Mouse (Mus musculus): ENCODE results near the gene Maml3. TPM values are rescaled to one million over a fixed set of nuclear protein-coding genes. Genes with fewer than 3 reads are reported as not detected.

The Maml3 gene
- total RNA-seq, 2 experiments from 2014 or later = 3.3 to 3.5 TPM

DNA sequence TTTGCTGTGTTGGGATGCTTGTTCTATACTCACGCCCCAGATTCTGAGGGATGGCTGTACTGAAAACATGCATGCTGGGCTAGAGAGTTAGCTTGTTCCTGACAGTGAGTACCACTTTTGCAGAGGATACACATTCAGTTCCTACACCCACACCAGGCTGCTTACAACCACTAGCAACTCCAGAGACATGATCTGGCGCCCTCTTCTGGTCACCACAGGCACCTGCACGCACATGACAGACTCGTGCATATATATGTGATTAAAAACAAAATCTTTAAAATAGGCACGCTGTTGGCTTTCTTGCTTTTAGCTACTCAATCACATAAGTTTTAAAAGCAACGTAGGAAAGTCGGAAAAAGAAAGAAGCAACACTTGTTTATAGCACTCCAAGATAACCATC is 399.7 kb downstream of the Maml3 start:
- intact Hi-C loops (cut with DNase I; ENCODE audit: low total_unique reads) = no loop called here
- DNase-seq = no peak

DNA sequence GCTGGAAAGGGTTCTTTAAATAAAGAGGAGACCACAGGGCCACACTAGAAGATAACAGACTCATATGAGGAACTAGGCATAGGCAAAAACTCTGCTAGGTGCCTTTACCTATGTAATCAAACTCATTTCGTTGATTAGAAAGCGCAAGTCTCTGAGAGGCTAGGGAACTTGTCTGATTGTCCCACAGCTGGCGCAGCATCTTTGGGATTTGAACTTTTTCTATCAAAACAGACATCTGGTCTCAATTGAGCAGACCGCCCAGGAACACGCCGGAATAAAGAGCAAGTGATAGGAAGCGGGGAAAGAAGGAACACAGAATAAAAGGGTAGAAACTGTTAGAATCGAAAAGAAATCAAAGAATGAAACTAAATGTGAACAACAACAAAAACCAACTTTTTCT is 401.4 kb downstream of the Maml3 start:
- intact Hi-C loops (cut with DNase I; ENCODE audit: low total_unique reads) = loop anchor here (5.0 kb wide), 1 partner anchor 494 kb away; no protein-coding TSS in a partner anchor
- DNase-seq = no peak

DNA sequence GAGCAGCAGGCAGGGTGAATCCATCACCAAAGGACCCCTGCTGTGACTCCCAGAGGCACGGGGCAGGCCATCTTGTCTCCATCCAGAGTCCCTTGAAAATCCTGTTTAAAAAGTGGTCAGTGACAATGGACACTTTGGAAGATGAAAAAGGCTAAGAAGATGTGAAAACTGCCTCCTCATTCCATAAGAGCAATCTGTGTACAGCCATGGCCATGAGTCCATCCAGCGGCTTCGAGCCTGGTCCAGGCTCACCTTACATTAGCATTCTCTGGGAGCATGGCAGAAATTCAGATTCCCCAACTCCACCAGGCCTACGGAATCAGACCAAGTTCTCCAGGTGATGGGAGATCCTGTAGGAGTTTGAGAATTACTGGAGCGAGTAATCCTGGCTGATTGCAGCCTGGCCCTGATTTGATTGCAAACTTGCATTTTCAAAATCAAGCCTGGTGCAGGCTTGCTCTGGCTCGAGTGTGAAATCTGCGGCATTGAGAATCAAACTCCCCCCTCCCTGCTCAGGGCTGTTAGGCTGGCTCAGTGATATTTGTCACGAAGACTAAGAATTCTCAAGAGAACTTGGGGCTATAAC is 402.1 kb downstream of the Maml3 start:
- intact Hi-C loops (cut with DNase I; ENCODE audit: low total_unique reads) = loop anchor here (5.0 kb wide), 1 partner anchor 495 kb away; no protein-coding TSS in a partner anchor
- DNase-seq = no peak

DNA sequence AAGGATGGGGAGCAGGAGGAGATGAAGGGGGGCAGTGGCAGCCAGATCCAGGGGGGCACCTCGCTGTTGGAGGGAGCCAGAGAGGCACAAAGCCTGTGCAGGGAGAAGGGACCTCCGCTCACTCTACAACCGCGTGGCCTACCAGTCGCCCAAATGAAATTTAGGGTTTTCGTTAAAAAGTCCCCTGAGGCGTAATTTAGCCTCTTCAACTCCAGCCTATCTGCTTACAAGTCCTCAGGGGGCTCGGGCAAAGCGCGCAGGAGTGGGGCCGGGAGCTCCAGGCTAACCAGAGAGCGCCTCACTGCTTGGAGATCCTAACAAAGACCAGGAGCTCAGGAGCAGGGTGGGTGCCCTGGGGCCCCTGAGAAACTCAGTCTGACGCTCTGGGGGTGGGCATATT is 402.9 kb downstream of the Maml3 start:
- intact Hi-C loops (cut with DNase I; ENCODE audit: low total_unique reads) = loop anchor here (5.0 kb wide), 1 partner anchor 495 kb away; no protein-coding TSS in a partner anchor
- no peak for DNase-seq

DNA sequence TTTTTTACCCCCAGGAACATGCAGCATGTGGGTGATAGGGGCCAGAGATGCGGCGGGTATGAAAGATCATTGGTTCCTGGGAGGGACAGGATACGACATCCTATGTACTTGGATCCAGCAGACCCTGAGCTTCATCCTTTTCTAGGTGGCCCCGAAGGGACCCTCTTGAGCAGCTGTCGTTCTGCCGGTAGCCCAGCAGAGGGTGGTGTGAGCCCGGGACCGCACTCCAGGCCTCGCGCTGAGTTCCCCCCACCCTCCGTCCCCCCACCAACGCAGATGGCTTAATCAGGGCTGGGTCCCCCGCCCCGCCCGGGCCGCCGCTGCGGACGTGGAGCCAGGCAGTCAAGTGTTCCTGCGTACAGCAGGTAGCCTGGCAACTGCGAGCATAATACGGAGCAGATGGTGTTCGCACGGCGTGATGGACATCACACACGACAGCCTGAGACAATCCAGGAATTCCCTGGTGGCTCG is 403.6 kb downstream of the Maml3 start:
- DNase-seq = peak; percentile 74
- intact Hi-C loops (cut with DNase I; ENCODE audit: low total_unique reads) = loop anchor here (5.0 kb wide), 1 partner anchor 496 kb away; no protein-coding TSS in a partner anchor

DNA sequence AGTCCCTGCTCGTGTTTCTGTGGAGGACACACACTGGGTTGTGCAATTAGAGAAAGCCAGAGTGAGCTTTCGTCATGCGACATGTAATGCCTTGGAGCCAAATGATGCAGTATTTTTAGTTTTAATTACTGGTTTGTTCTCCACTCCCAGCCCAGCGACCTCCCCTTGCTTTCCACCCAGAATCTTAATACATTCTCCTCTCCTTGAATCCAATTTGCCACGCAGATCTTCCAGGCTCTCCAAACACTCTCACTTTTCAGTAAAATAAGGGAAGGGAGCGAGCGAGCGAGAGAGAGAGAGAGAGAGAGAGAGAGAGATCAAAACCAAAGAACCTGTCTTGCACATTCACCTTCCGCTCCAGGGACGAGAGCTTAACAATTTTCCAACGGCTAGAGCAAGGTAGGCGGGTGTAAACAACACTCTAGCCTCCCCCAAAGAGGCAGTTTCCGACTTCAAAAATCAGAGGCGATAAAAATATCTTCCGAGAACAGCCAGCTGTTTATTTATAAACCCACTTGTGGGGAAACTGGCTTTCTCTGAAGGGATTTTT is 404.1 kb downstream of the Maml3 start:
- intact Hi-C loops (cut with DNase I; ENCODE audit: low total_unique reads) = loop anchor here (5.0 kb wide), 1 partner anchor 496 kb away; no protein-coding TSS in a partner anchor
- no peak for DNase-seq

DNA sequence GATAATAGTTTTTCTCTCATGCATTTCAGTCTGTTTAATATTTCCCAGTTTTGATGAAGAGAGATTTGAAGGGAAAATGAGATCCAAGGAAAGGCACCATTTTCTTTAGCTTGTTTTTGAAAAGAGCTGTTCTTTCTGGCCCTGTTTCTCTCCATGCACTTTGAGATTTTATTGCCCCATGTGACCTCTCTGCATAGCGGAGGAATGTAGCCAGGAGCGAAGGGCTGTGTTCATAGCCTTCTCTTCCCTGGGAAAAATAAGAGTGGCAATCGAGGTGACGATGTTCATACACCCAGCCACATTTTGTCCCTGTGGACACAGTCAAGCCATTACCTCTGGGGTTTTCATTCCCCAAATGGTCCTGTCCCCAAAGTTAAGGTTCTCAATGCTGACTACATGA is 404.8 kb downstream of the Maml3 start:
- no peak for DNase-seq
- intact Hi-C loops (cut with DNase I; ENCODE audit: low total_unique reads) = loop anchor here (5.0 kb wide), 1 partner anchor 497 kb away; no protein-coding TSS in a partner anchor

DNA sequence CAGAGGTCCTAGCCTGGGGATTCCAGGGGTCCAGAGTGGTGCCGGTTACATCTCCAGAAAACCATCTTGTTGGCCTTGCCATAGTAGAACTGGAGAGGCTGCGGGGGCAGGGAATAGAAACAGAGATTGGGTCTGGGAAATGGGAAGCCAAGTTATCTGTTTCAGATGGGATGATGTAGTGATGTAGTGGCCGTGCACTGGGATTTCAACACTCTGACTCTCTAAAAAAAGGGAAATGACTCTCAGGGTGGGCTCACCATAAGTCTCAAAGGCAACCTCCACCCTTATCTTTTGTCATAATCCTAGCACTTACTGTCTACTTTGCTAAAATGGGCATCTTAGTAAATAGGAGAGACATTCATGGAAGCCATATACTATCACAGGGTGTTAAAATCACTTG is 406.9 kb downstream of the Maml3 start:
- intact Hi-C loops (cut with DNase I; ENCODE audit: low total_unique reads) = no loop called here
- no peak for DNase-seq

DNA sequence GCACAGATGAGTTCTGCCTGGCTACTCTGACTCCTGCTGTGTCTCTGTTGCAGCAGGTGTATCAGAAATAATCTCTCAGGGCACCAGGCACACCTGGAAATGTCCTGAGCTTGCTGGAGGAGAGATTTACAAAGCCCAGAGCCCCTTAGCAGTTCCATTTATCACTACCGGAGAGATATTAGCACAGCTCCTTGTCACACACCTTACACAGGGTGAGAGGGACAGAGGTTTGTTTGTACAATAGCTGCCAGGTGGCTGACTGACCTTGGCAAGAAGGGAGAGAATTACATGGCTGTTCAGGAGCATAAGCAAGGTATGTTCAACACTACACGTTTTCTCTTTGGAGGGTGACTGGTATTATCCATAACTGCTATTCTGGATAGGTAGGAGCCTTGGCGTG is 409.2 kb downstream of the Maml3 start:
- intact Hi-C loops (cut with DNase I; ENCODE audit: low total_unique reads) = no loop called here
- no peak for DNase-seq

DNA sequence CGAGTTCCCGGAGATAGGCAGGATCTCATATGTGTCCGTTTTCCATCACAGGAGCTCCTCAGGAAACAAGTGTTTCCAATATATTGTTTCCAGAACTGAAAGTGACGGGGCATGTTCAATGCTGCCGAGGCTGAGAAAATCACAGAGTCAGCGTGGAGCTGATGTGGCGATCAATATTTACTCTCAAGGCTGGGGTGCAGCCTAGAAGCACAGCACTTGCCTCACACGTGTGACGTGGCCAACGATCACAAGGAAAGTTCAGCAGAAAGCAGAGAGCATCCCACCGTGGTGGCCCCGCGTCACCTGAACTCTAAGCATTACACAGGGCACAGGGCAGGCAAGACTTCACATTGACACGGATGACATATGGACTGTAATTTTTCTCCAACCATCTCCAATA is 410.3 kb downstream of the Maml3 start:
- intact Hi-C loops (cut with DNase I; ENCODE audit: low total_unique reads) = no loop called here
- no peak for DNase-seq

DNA sequence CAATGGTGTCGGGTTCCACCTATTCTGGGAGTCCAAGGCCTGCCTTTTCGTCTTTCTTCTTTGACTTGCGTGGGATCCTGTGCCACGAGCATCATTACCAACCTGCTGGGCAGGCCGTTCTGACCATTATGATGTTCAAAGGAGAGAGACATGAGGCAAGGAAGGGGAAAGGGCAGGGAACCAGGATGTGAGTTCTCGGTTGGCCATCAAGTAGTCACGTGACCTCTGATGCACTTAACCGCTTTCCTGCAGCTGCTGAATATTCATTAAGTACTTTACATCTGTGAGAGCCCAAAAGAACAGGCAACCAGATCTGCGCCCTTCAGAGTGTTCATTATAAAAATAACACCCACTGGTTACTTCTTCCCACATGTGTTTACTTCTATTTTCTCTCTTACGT is 411.7 kb downstream of the Maml3 start:
- intact Hi-C loops (cut with DNase I; ENCODE audit: low total_unique reads) = no loop called here
- DNase-seq = no peak

DNA sequence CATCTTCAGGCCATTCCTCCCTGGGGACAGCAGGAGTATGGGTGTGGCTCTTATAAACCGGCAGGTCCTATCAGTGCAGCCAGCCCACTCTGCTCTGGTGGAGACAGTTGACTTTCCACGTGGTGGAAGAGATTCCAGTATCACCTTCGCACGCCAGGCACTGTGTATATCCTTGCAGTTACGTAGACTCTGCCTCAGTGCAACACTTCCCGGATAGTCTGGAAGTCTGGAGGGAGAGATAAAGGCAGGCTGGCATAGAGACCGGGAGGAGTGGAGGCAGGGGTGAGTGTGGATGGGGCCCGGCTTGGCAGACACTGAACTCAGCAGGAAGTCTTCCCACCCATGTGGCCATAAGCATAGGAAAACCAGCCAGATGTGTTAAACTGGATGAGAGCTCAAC is 416.2 kb downstream of the Maml3 start:
- intact Hi-C loops (cut with DNase I; ENCODE audit: low total_unique reads) = no loop called here
- no peak for DNase-seq

DNA sequence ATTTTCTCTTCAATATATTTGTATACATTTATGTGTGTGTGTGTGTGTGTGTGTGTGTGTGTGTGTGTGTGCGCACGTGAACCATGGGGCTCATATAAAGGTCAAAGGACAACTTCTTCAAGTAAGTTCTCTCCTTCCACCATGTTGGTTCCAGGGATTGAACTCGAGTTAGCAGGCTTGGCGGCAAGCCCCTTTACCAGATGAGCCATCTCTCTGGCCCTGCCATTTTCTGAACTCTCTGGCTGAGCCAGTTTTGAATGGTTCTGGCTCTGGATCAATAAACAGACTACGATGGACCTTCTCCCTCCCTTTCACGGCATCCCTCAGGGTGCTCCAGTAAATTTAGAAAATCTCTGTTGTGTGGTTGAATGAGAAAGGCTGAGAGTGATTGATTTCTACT is 418.1 kb downstream of the Maml3 start:
- intact Hi-C loops (cut with DNase I; ENCODE audit: low total_unique reads) = no loop called here

DNA sequence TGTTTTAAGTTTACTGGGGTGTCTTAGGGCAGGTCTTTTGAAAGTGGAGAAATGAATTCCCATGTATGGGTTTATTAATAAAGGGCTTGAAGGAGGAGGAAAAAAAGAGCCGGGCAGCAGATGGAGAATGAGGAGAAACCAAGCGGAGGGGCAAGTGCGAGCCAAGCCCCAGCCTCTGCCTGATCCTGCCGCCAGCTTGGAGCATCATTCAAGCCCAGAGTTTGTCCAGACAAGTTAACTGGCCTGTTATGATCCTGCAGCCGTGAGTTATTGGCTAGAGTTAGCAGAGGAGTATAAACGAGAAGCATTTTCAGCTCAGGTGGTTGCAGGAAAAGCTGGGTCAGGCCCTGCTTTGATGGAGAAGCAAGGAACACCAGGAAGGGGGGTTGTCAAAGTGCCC is 418.6 kb downstream of the Maml3 start:
- intact Hi-C loops (cut with DNase I; ENCODE audit: low total_unique reads) = no loop called here
- DNase-seq = no peak

More for the DNA sequence above, 418.1 kb downstream of the Maml3 start:
- no peak for DNase-seq

DNA sequence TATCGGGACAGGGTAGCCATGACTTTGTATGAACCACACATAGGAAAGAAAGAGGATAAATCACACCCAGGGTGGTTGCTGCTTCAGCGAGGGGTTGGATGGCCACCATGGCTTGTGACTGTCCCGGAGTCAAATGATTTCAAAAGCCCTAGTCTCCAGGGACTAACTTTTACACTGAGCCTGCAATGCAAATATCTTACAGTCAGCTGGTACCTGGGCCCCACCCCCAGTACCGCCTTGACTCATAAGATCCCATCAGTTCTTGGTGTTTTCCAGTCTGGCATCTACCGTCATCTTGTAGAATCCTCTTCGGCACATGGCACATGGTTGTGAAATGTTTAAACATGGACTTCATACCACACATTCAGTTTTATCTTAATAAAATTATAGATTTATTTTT is 419.3 kb downstream of the Maml3 start:
- intact Hi-C loops (cut with DNase I; ENCODE audit: low total_unique reads) = no loop called here
- no peak for DNase-seq

DNA sequence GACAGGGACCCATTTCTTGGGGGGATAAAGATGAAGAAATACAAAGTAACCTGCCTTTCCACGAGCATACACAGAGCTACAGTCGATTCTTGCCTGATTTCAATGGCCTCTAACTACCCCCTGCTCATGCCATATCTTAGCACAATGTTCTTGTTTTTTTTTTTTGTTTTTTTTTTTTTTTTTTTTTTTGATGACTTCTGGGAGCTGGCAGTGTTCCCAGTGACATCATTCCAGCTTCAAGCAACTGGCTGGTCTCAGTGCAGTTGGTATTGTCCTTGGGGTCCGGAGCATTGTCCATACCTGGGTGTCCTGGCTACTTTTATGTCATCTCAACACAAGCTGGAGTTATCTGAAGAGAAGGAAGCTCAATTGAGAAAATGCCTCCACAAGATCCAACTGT is 429.9 kb downstream of the Maml3 start:
- intact Hi-C loops (cut with DNase I; ENCODE audit: low total_unique reads) = no loop called here

DNA sequence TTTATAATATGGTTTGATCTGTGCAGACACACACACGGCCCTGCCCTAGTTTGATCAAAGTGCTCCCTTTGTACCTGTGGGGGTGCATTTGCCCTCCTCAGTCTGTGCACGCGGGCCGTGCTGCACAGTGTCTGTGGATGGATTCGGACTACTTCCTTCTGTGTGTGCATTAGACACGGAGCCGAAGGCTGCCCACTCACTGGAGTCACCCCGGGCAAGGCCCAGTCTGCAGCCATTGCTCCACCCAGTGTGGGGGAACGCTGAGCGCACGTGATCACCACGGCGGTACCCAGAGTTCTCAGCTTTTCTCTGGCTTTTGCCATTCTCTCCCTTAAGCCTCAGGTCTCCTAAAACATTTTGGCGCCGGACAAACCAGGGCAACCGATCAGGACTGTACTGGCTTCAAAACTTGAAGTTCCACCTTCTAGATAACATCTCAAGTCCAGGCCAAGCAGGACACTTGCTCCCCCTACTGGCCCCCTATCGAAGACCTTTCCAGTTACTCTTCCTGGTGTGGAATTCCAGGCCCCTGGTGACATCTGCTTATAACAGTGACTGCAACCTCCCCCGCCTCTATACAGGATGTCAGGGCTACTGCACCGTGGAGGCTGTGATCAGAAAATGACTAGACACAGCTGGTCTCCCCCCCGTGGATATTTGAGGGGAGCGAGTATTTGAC is 431.3 kb downstream of the Maml3 start:
- DNase-seq = peak; percentile 60

More for the DNA sequence above, 429.9 kb downstream of the Maml3 start:
- no peak for DNase-seq

DNA sequence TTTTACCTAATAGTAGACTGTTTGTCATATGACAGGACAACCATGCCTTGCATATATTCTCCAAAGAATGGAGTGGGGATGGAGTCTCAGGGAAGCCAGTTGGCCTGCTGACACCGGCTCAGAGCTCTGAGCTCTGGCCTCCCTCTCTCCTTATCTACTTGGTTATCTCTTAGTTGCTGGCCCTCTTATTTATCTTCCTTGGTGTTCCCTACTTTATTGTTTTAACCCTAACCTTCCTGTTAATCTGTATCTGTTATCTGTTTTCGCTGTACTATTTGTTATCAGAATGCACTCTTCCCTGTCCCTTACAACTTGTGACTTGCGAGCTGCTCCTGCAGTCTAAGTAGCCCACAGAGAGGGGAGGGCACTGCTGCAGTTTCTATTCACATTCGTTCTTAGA is 432.2 kb downstream of the Maml3 start:
- no peak for DNase-seq
- intact Hi-C loops (cut with DNase I; ENCODE audit: low total_unique reads) = no loop called here

More for the DNA sequence above, 431.3 kb downstream of the Maml3 start:
- intact Hi-C loops (cut with DNase I; ENCODE audit: low total_unique reads) = no loop called here

DNA sequence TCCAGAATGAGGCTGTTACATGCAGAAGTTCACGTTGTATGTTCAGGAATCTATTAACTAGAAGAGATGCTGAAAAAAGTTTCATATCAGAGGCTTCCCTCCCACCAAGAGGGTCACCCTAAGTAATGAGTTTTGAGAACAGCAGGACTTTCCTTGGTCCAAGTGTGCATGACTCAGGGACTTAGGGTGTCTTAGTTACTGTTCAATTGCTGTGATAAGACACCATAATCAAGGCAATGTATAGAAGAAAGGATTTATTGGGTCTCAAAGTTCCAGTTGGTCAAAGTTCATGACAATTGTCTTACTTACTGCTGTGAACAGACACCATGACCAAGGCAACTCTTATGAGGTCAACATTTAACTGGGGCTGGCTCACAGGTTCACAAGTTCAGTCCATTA is 433.8 kb downstream of the Maml3 start:
- no peak for DNase-seq
- intact Hi-C loops (cut with DNase I; ENCODE audit: low total_unique reads) = no loop called here

DNA sequence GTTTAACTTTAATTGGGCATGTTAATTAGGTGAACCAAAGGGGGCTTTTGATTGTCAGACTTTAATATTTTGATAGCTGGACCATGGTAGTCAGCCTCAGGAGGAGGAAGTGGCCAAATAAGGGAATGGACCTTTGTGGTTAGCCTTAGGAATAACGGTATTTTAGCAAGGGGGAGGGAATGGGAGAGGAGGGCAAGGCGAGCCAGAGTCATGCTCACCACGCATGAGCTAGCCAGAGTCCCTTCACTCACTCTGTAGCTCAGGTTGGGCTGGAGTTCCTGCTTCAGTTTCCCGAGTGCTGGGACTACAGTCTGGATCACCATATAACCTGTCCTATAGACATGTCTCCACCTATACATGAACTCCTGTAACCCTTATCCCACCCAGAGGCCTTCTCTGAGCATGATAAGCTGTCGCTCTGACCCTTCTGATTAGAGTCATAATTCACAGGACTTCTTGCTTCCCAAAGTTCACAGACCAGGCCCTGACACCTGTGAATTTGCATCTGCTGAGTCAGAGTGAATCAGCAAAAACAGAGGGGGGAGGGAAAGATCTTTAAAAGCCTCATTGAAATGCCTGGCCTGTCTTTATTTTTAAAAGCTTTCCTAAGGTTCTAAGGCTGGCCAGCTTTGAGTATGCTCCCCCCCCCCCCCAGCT is 434.3 kb downstream of the Maml3 start:
- no peak for DNase-seq
- intact Hi-C loops (cut with DNase I; ENCODE audit: low total_unique reads) = no loop called here

Measured in gastrocnemius, postnatal 14 days (tissue).